Mouse (Mus musculus): ENCODE measurements around the gene Dennd2d.

GRCm38 (mm10) chr3:106528032-106528431, 45.8 kb downstream of the Dennd2d start:
- TF ChIP-seq CTCF (IDR thresholded peaks at IDR 0.05; ENCODE audit: borderline replicate concordance, extremely low read depth, insufficient read depth, insufficient read length), result no peak
- no peak for TF ChIP-seq POLR2A (IDR thresholded peaks at IDR 0.05; ENCODE audit: borderline replicate concordance, extremely low read depth, insufficient read depth, insufficient read length, poor library complexity, severe bottlenecking)
